Mouse (Mus musculus) spleen, adult 2 months (tissue): Measurements from ENCODE around the gene Ctu2. TPM values are rescaled to one million over a fixed set of nuclear protein-coding genes. Genes with fewer than 3 reads are reported as not detected.
A peak's percentile ranks its signal among the peaks of the same experiment; 100 is the strongest.

Source experiments
- DNase-seq, 2 experiments: peaks; one replicate each; pipeline versions ENCODE4 v3.0.0 to v3.0.0-alpha.2; 2012 to 2021; ENCODE audit warnings: low spot score in 2 of 2, low read depth in 1 of 2
- H3K27ac ChIP-seq: fragments of 200-500 bp; 2 replicates; pipeline ENCODE4 v1.5.1; 2012; ENCODE audit warnings: low read length, inconsistent platforms; ENCODE audit not compliant: insufficient read depth
- H3K27me3 ChIP-seq: fragments of 200-500 bp; 2 replicates; pipeline ENCODE4 v1.6.1; 2012; ENCODE audit warnings: mild to moderate bottlenecking, moderate library complexity, low read length, inconsistent platforms; ENCODE audit not compliant: control insufficient read depth, insufficient read depth
- H3K36me3 ChIP-seq: fragments of 200-500 bp; 2 replicates; pipeline ENCODE4 v1.6.1; 2012; ENCODE audit warnings: mild to moderate bottlenecking, low read length, inconsistent platforms; ENCODE audit not compliant: control insufficient read depth, insufficient read depth
- H3K4me1 ChIP-seq: fragments of 200-500 bp; 2 replicates; pipeline ENCODE4 v1.6.1; 2011; ENCODE audit warnings: inconsistent platforms; ENCODE audit not compliant: control insufficient read depth, insufficient read depth, insufficient read length
- H3K4me3 ChIP-seq: fragments of 200-500 bp; 2 replicates; pipeline ENCODE4 v1.5.1; 2011; ENCODE audit warnings: mild to moderate bottlenecking, inconsistent platforms; ENCODE audit not compliant: insufficient read depth, insufficient read length; ENCODE audit errors: extremely low read depth
- CTCF ChIP-seq: fragments of 200-500 bp; IDR thresholded peaks from 2 replicates; pipeline ENCODE4 v1.5.1; 2011; ENCODE audit warnings: mild to moderate bottlenecking, inconsistent platforms; ENCODE audit not compliant: insufficient read depth, insufficient read length, insufficient replicate concordance; ENCODE audit errors: extremely low read depth
- POLR2A ChIP-seq: fragments of 200-500 bp; IDR thresholded peaks from 2 replicates; pipeline ENCODE4 v1.6.1; 2011; ENCODE audit warnings: low read depth, low read length, inconsistent platforms
- WGBS: fragments of 180-500 bp; shearing (Covaris S2); methylation state at CpG from one replicate; pipeline ENCODE4 v1.1.7; 2018; 5-methylcytosine and 5-hydroxymethylcytosine counted together
- polyA plus RNA-seq: library from polyadenylated mRNA; depleted of rRNA; stranded (reverse); fragments of >200 nt; gene quantifications from 2 replicates; pipeline ENCODE4 v1.2.3, GENCODE M21; 2012

The Ctu2 gene
- polyA plus RNA-seq, 1 experiment: 40.8 TPM

GRCm38 (mm10) chr8:122444058-122444748, 31.7 kb upstream of the Ctu2 start:
- H3K36me3 ChIP-seq: no peaks in the 10 kb centered on the region; the same call in 1 of the 2 replicates
- 3% methylated on average over 19 of the region's 19 CpGs for WGBS
- peak overlapping the region; percentile 70 for H3K4me3 ChIP-seq
- TF ChIP-seq CTCF: no peak
- TF ChIP-seq POLR2A: no peak
- H3K27me3 ChIP-seq: no peaks in the 10 kb centered on the region
- peak overlapping the region; percentile 74 for H3K27ac ChIP-seq
- H3K4me1 ChIP-seq: peaks cover 7% of the 10 kb centered on the region; the same call in 1 of the 2 replicates
- DNase-seq: peak in 1 of 2 experiments; percentile 37

- H3K4me1 ChIP-seq: peaks cover 7% of the 10 kb centered on the region; the same call in 1 of the 2 replicates
- H3K4me3 ChIP-seq: no peak overlapping the region
- no peak for DNase-seq
- H3K36me3 ChIP-seq: no peaks in the 10 kb centered on the region
- no peak overlapping the region for H3K27ac ChIP-seq
- TF ChIP-seq POLR2A: no peak
- H3K27me3 ChIP-seq: no peaks in the 10 kb centered on the region
- 16% methylated on average over 3 of the region's 3 CpGs for WGBS
Measured at GRCm38 (mm10) chr8:122445203-122445602, 30.7 kb upstream of the Ctu2 start.

GRCm38 (mm10) chr8:122451161-122451703, 24.7 kb upstream of the Ctu2 start:
- 76% methylated on average over 7 of the region's 7 CpGs for WGBS
- TF ChIP-seq POLR2A: no peak
- TF ChIP-seq CTCF: no peak
- H3K36me3 ChIP-seq: no peaks in the 10 kb centered on the region
- no peaks in the 10 kb centered on the region for H3K4me1 ChIP-seq
- no peak for DNase-seq
- no peak overlapping the region for H3K27ac ChIP-seq
- H3K4me3 ChIP-seq: no peak overlapping the region
- no peaks in the 10 kb centered on the region for H3K27me3 ChIP-seq

GRCm38 (mm10) chr8:122452154-122452553, 23.8 kb upstream of the Ctu2 start:
- 91% methylated on average over 10 of the region's 10 CpGs for WGBS
- no peak for DNase-seq
- Histone ChIP-seq H3K27me3 (no peaks in the 10 kb centered on the region), H3K36me3 (no peaks in the 10 kb centered on the region), H3K27ac (no peak overlapping the region), H3K4me3 (no peak overlapping the region), H3K4me1 (no peaks in the 10 kb centered on the region)
- TF ChIP-seq CTCF: no peak
- no peak for TF ChIP-seq POLR2A

- Histone ChIP-seq H3K4me1 (no peaks in the 10 kb centered on the region; the same call in 1 of the 2 replicates), H3K27me3 (no peaks in the 10 kb centered on the region), H3K27ac (no peak overlapping the region), H3K4me3 (no peak overlapping the region), H3K36me3 (no peaks in the 10 kb centered on the region)
- 79% methylated on average over 6 of the region's 6 CpGs for WGBS
- DNase-seq: no peak
- TF ChIP-seq POLR2A (no peak), CTCF (no peak)
Measured at GRCm38 (mm10) chr8:122454409-122454808, 21.5 kb upstream of the Ctu2 start.

GRCm38 (mm10) chr8:122457171-122457570, 18.8 kb upstream of the Ctu2 start:
- Histone ChIP-seq H3K27me3 (no peaks in the 10 kb centered on the region), H3K4me3 (no peak overlapping the region), H3K4me1 (peaks cover 15% of the 10 kb centered on the region), H3K27ac (no peak overlapping the region), H3K36me3 (no peaks in the 10 kb centered on the region)
- no peak for DNase-seq
- no peak for TF ChIP-seq POLR2A
- TF ChIP-seq CTCF: no peak
- WGBS: 82% methylated on average over 11 of the region's 11 CpGs
